Mouse (Mus musculus) induced T-regulatory cell, adult 2 months (primary cell): ENCODE data around the gene Tlr5.

ENCODE experiments used
- DNase-seq: peaks from one replicate; pipeline ENCODE4 v3.0.0-alpha.2; 2012; ENCODE audit warnings: low read depth

Tlr5 gene

GRCm38 (mm10) chr1:182990092-182990762, 35.6 kb downstream of the Tlr5 start:
- DNase-seq: peak; percentile 58

- DNase-seq: peak; percentile 86
Measured at GRCm38 (mm10) chr1:182991002-182991778, 36.6 kb downstream of the Tlr5 start.
